Mouse (Mus musculus) MEL (cell line): ENCODE measurements around the gene Vill. TPM values are rescaled to one million over a fixed set of nuclear protein-coding genes. Genes with fewer than 3 reads are reported as not detected.
A peak's percentile ranks its signal among the peaks of the same experiment; 100 is the strongest.

Experiments
- DNase-seq: peaks from one replicate; pipeline ENCODE4 v3.0.0; 2011; ENCODE audit warnings: low read depth, low spot score
- H3K27ac ChIP-seq: 2 replicates; pipeline ENCODE4 v1.5.1; 2012; ENCODE audit warnings: low read depth, mild to moderate bottlenecking, control low read depth, low read length, moderate library complexity; ENCODE audit not compliant: control insufficient read depth
- H3K27me3 ChIP-seq, 2 experiments: fragments of 150-350 bp in 1 of 2; sonication (generic) in 1 of 2; 2 replicates each; pipeline ENCODE4 v1.6.1; 2012; ENCODE audit warnings: low read length in 2 of 2, mild to moderate bottlenecking in 2 of 2, improper control_type of control experiment in 1 of 2, moderate library complexity in 1 of 2; ENCODE audit not compliant: insufficient read depth in 2 of 2, control insufficient read depth in 1 of 2
- H3K36me3 ChIP-seq, 2 experiments: 2 replicates each; pipeline ENCODE4 v1.6.1; 2012 to 2014; ENCODE audit warnings: low read length in 2 of 2, improper control_type of control experiment in 1 of 2, inconsistent platforms in 1 of 2, mild to moderate bottlenecking in 1 of 2; ENCODE audit not compliant: insufficient read depth in 2 of 2, control insufficient read depth in 1 of 2
- H3K4me1 ChIP-seq, 2 experiments: fragments of 150-350 bp in 1 of 2; sonication (generic) in 1 of 2; 2 replicates each; pipeline ENCODE4 v1.6.1; 2012; ENCODE audit warnings: low read length in 2 of 2, improper control_type of control experiment in 1 of 2, mild to moderate bottlenecking in 1 of 2; ENCODE audit not compliant: insufficient read depth in 2 of 2, control insufficient read depth in 1 of 2
- H3K4me3 ChIP-seq, 2 experiments: fragments of 150-350 bp in 1 of 2; sonication (generic) in 1 of 2; 2 replicates each; pipeline ENCODE4 v1.5.1; 2012; ENCODE audit warnings: low read depth in 2 of 2, low read length in 2 of 2, mild to moderate bottlenecking in 2 of 2, moderate library complexity in 2 of 2, control low read depth in 1 of 2, improper control_type of control experiment in 1 of 2; ENCODE audit not compliant: control insufficient read depth in 1 of 2, insufficient read depth in 1 of 2
- H3K79me2 ChIP-seq: 2 replicates; pipeline ENCODE4 v1.6.1; 2012; ENCODE audit warnings: mild to moderate bottlenecking, low read length, moderate library complexity; ENCODE audit not compliant: control insufficient read depth, poor library complexity, insufficient read depth
- H3K9ac ChIP-seq: 2 replicates; pipeline ENCODE4 v1.6.1; 2012; ENCODE audit warnings: low read depth, mild to moderate bottlenecking, control low read depth, low read length, moderate library complexity; ENCODE audit not compliant: control insufficient read depth, poor library complexity, severe bottlenecking
- H3K9me3 ChIP-seq: fragments of 150-350 bp; sonication (generic); replicated peaks from 2 replicates; pipeline ENCODE4 v1.6.1; 2012; ENCODE audit warnings: mild to moderate bottlenecking, low read length, improper control_type of control experiment, moderate library complexity; ENCODE audit not compliant: insufficient read depth
- BHLHE40 ChIP-seq: IDR thresholded peaks from 2 replicates; pipeline ENCODE4 v1.6.1; 2012; ENCODE audit warnings: low read depth, mild to moderate bottlenecking, inconsistent platforms, low read length, improper control_type of control experiment, borderline replicate concordance
- CTCF ChIP-seq, 3 experiments: IDR thresholded peaks in 2 of 3; conservative IDR thresholded peaks in 1 of 3; 2 replicates each; pipeline ENCODE4 v1.5.1; 2011 to 2012; ENCODE audit warnings: low read length in 3 of 3, low read depth in 2 of 3, mild to moderate bottlenecking in 2 of 3, improper control_type of control experiment in 1 of 3, inconsistent platforms in 1 of 3, mixed read lengths in 1 of 3, moderate library complexity in 1 of 3; ENCODE audit not compliant: control insufficient read depth in 1 of 3, insufficient read depth in 1 of 3, poor library complexity in 1 of 3, severe bottlenecking in 1 of 3
- E2F4 ChIP-seq: IDR thresholded peaks from 2 replicates; pipeline ENCODE4 v1.6.1; 2011; ENCODE audit warnings: low read depth, low read length, improper control_type of control experiment, borderline replicate concordance
- ELF1 ChIP-seq: IDR thresholded peaks from 2 replicates; pipeline ENCODE4 v1.6.1; 2014; ENCODE audit warnings: low read depth, mild to moderate bottlenecking, inconsistent platforms, low read length, improper control_type of control experiment, moderate library complexity
- EP300 ChIP-seq, 2 experiments: IDR thresholded peaks; 2 replicates each; pipeline ENCODE4 v1.6.1; 2011; ENCODE audit warnings: improper control_type of control experiment in 2 of 2, low read length in 2 of 2, low read depth in 1 of 2, mild to moderate bottlenecking in 1 of 2
- ETS1 ChIP-seq: IDR thresholded peaks from 2 replicates; pipeline ENCODE4 v1.6.1; 2012; ENCODE audit warnings: low read depth, mild to moderate bottlenecking, inconsistent platforms, low read length, improper control_type of control experiment, moderate library complexity
- GABPA ChIP-seq: IDR thresholded peaks from 2 replicates; pipeline ENCODE4 v1.6.1; 2012; ENCODE audit warnings: low read depth, mild to moderate bottlenecking, inconsistent platforms, low read length, improper control_type of control experiment, moderate library complexity
- GATA1 ChIP-seq: IDR thresholded peaks from 2 replicates; pipeline ENCODE4 v1.6.1; 2011; ENCODE audit warnings: low read depth, low read length, improper control_type of control experiment
- JUND ChIP-seq: IDR thresholded peaks from 2 replicates; pipeline ENCODE4 v1.6.1; 2011; ENCODE audit warnings: low read depth, mild to moderate bottlenecking, improper control_type of control experiment, low read length
- MAFK ChIP-seq: IDR thresholded peaks from 2 replicates; pipeline ENCODE4 v1.6.1; 2011; ENCODE audit warnings: low read depth, mild to moderate bottlenecking, low read length, improper control_type of control experiment, borderline replicate concordance
- MAX ChIP-seq: IDR thresholded peaks from 2 replicates; pipeline ENCODE4 v1.6.1; 2011; ENCODE audit warnings: low read length, improper control_type of control experiment
- NRF1 ChIP-seq: IDR thresholded peaks from 2 replicates; pipeline ENCODE4 v1.6.1; 2014; ENCODE audit warnings: low read depth, mild to moderate bottlenecking, inconsistent platforms, low read length, improper control_type of control experiment, moderate library complexity; ENCODE audit not compliant: poor library complexity, insufficient read depth, severe bottlenecking
- POLR2A ChIP-seq, 2 experiments: IDR thresholded peaks; 2 replicates each; pipeline ENCODE4 v1.6.1; 2011 to 2012; ENCODE audit warnings: low read length in 2 of 2, mild to moderate bottlenecking in 2 of 2, control low read depth in 1 of 2, improper control_type of control experiment in 1 of 2, low read depth in 1 of 2, moderate library complexity in 1 of 2; ENCODE audit not compliant: control insufficient read depth in 1 of 2, insufficient read depth in 1 of 2, poor library complexity in 1 of 2
- POLR2AphosphoS2 ChIP-seq: IDR thresholded peaks from 2 replicates; pipeline ENCODE4 v1.6.1; 2011; ENCODE audit warnings: low read length, improper control_type of control experiment
- RAD21 ChIP-seq: IDR thresholded peaks from 2 replicates; pipeline ENCODE4 v1.6.1; 2011; ENCODE audit warnings: mild to moderate bottlenecking, low read depth, low read length, improper control_type of control experiment
- RCOR1 ChIP-seq: IDR thresholded peaks from 2 replicates; pipeline ENCODE4 v1.6.1; 2012; ENCODE audit warnings: low read depth, mild to moderate bottlenecking, inconsistent platforms, low read length, improper control_type of control experiment
- TAL1 ChIP-seq: IDR thresholded peaks from 2 replicates; pipeline ENCODE4 v1.6.1; 2012; ENCODE audit warnings: mild to moderate bottlenecking, inconsistent platforms, low read length, moderate library complexity, mixed read lengths
- TCF12 ChIP-seq: IDR thresholded peaks from 2 replicates; pipeline ENCODE4 v1.6.1; 2014; ENCODE audit warnings: low read depth, mild to moderate bottlenecking, inconsistent platforms, low read length, improper control_type of control experiment, moderate library complexity
- USF1 ChIP-seq: IDR thresholded peaks from 2 replicates; pipeline ENCODE4 v1.6.1; 2014; ENCODE audit warnings: low read depth, mild to moderate bottlenecking, inconsistent platforms, low read length, improper control_type of control experiment, moderate library complexity
- ZC3H11A ChIP-seq: IDR thresholded peaks from 2 replicates; pipeline ENCODE4 v1.6.1; 2012; ENCODE audit warnings: low read depth, mild to moderate bottlenecking, inconsistent platforms, low read length, improper control_type of control experiment
- ZNF384 ChIP-seq: IDR thresholded peaks from 2 replicates; pipeline ENCODE4 v1.6.1; 2012; ENCODE audit warnings: low read depth, mild to moderate bottlenecking, inconsistent platforms, low read length, improper control_type of control experiment
- polyA plus RNA-seq, 2 experiments: library from polyadenylated mRNA; stranded (reverse) in 1 of 2; unstranded in 1 of 2; fragments of >175 nt in 1 of 2; fragments of >200 nt in 1 of 2; gene quantifications; 2 replicates each; pipeline versions ENCODE4 v1.2.1 to v1.2.4; 2012; ENCODE audit warnings: low replicate concordance in 2 of 2, low read depth in 1 of 2; ENCODE audit not compliant: insufficient read length in 2 of 2, insufficient read depth in 1 of 2, missing spikeins in 1 of 2
- total RNA-seq: library from RNA; depleted of rRNA; stranded (reverse); fragments of 300-350 nt; gene quantifications from 2 replicates; pipeline ENCODE4 v1.2.3, GENCODE M21; 2012

The Vill gene
- total and polyA plus RNA-seq, 3 experiments = 76.2 to 197 (median 90.9) TPM

DNA sequence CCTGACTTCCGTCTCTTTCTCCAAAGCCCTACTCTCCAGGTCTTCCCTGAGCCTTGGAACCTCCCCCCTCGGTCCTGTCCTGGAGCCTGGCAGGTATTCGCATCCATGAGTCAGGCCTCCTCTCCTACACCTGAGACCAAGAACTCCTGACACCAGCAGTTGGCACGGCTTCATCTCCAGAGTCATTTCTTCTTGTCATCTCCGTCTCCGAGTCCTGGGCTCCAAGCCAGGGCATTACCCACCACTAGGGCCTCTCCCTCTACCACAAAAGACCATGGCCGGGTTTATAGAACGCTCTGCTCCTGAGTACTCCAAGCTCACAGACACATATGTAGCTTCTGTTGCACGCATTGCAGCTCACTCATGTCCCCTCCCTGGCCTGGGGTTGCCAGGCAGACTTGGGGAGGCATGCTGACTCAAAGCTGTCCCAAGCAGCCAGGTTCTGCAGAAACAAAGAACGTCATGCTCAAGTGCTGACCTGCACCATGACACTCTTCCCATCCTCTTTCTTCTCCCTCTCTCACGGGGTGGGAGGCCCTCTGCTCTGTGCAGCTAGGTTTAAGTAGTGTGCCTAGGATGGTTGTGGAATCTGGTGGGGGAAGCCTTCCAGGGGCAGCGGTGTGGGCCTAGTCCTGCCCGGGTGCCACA is 42.0 kb downstream of the Vill start:
- H3K4me1 ChIP-seq = no peaks in the 10 kb centered on the region
- no peak overlapping the region for H3K9ac ChIP-seq
- no peaks in the 10 kb centered on the region for H3K9me3 ChIP-seq
- H3K36me3 ChIP-seq = no peaks in the 10 kb centered on the region
- no peak overlapping the region for H3K27ac ChIP-seq
- no peak overlapping the region for H3K4me3 ChIP-seq
- no peaks in the 10 kb centered on the region for H3K79me2 ChIP-seq
- H3K27me3 ChIP-seq = peaks cover 4 to 5% of the 10 kb centered on the region in 2 experiments; a peak in 3 of 4 replicates
- TF ChIP-seq TCF12 (no peak), ZNF384 (no peak), USF1 (no peak), EP300 (IDR thresholded peaks at IDR 0.05; ENCODE audit: low read depth in 1 of 2, low read length in 2 of 2) (no peak), ETS1 (no peak), ZC3H11A (no peak), JUND (no peak), BHLHE40 (no peak), NRF1 (no peak), RCOR1 (no peak), GABPA (no peak), POLR2A (IDR thresholded peaks at IDR 0.05; ENCODE audit: control insufficient read depth in 1 of 2, insufficient read depth in 1 of 2, low read depth in 1 of 2, low read length in 2 of 2, poor library complexity in 1 of 2) (no peak), POLR2AphosphoS2 (no peak), CTCF (IDR thresholded peaks at IDR 0.05 in 2 of 3, conservative IDR thresholded peaks at IDR 0.05 in 1 of 3; ENCODE audit: control insufficient read depth in 1 of 3, insufficient read depth in 1 of 3, low read depth in 2 of 3, low read length in 3 of 3, poor library complexity in 1 of 3, severe bottlenecking in 1 of 3) (no peak), GATA1 (no peak), ELF1 (no peak), RAD21 (no peak), E2F4 (no peak), MAFK (no peak)
- no peak for DNase-seq

DNA sequence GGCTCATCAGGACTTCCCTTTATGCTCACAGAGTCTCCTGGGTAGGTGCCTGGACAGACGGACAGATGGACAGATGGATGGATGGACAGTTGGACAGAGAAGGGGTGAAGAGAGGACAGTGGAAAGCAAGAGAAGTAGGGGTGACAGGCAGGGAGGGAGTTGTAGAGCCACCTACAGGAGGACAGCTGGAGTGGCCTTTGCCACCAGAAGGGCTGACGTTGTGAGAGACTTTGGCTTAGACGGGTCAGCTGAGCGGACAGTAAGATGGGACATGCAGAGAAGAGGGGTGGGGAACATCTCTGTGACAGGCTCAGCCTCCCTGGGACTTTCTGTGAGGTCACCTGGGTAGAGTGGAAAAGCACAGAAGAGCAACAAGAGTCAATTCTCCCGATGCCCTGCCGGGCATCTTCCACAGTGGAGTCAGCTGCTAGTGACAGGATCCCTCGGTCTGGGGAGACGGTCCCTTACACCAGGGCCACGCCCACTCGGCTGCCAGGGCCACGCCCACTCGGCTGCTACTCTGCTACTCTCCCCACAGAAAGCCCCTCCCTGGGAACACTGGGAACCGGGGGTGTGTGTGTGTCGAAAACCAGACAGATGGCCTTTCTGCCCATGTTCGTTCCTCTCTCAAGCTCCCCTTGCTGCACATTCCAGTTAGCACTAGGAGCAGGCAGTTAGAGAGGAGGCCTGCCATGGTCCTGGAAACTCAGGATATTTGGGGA is 47.8 kb downstream of the Vill start:
- TF ChIP-seq MAFK (no peak), TAL1 (no peak), USF1 (no peak), MAX (no peak)
- Histone ChIP-seq H3K79me2 (no peaks in the 10 kb centered on the region; the same call in 1 of the 2 replicates), H3K9ac (no peak overlapping the region), H3K36me3 (peaks cover 0 to 3% of the 10 kb centered on the region in 2 experiments; a peak in 2 of 4 replicates), H3K4me3 (no peak overlapping the region), H3K27me3 (peaks cover 4 to 5% of the 10 kb centered on the region in 2 experiments; a peak in 3 of 4 replicates), H3K27ac (no peak overlapping the region), H3K4me1 (peaks cover 0 to 8% of the 10 kb centered on the region in 2 experiments; a peak in 1 of 4 replicates), H3K9me3 (no peaks in the 10 kb centered on the region)
- peak; percentile 40 for DNase-seq
